Mouse (Mus musculus) forebrain, embryonic 12.5 days (tissue): Measurements from ENCODE around the gene Fbxl19. TPM values are rescaled to one million over a fixed set of nuclear protein-coding genes. Genes with fewer than 3 reads are reported as not detected.
A peak's percentile ranks its signal among the peaks of the same experiment; 100 is the strongest.

Experiments
- ATAC-seq: fragments of 200-750 bp; cut with Nextera tagmentation; 2 replicates; pipeline ENCODE4 v1.8.0; 2017; ENCODE audit warnings: moderate TSS enrichment; ENCODE audit not compliant: low FRiP score
- H3K27ac ChIP-seq: fragments of 300-500 bp; sonication (generic); 2 replicates; pipeline ENCODE4 v1.5.1; 2016; ENCODE audit warnings: mild to moderate bottlenecking
- H3K27me3 ChIP-seq: fragments of 300-500 bp; sonication (generic); 2 replicates; pipeline ENCODE4 v1.6.1; 2016; ENCODE audit warnings: mild to moderate bottlenecking
- H3K36me3 ChIP-seq: fragments of 300-500 bp; sonication (generic); replicated peaks from 2 replicates; pipeline ENCODE4 v1.6.1; 2016; ENCODE audit warnings: mild to moderate bottlenecking
- H3K4me1 ChIP-seq: fragments of 300-500 bp; sonication (generic); 2 replicates; pipeline ENCODE4 v1.6.1; 2016
- H3K4me2 ChIP-seq: fragments of 300-500 bp; sonication (generic); 2 replicates; pipeline ENCODE4 v1.6.1; 2016; ENCODE audit warnings: mild to moderate bottlenecking, moderate library complexity
- H3K4me3 ChIP-seq: fragments of 300-500 bp; sonication (generic); replicated peaks from 2 replicates; pipeline ENCODE4 v1.5.1; 2016; ENCODE audit warnings: mild to moderate bottlenecking
- H3K9ac ChIP-seq: fragments of 300-500 bp; sonication (generic); 2 replicates; pipeline ENCODE4 v1.6.1; 2016; ENCODE audit warnings: mild to moderate bottlenecking
- H3K9me3 ChIP-seq: fragments of 300-500 bp; sonication (generic); 2 replicates; pipeline ENCODE4 v1.6.1; 2016
- WGBS: fragments of 180-500 bp; shearing (Covaris S2); methylation state at CpG from one replicate; pipeline ENCODE4 v1.1.7; 2016; 5-methylcytosine and 5-hydroxymethylcytosine counted together
- polyA plus RNA-seq: library from polyadenylated mRNA; unstranded; fragments of >200 nt; fragmentation: Nextera tagmentation; extraction: Ambion mirVana; gene quantifications from 2 replicates; pipeline ENCODE4 v1.2.1, GENCODE M21; 2016

Gene Fbxl19
- polyA plus RNA-seq, 1 experiment from 2014 or later, result 10.3 TPM

DNA sequence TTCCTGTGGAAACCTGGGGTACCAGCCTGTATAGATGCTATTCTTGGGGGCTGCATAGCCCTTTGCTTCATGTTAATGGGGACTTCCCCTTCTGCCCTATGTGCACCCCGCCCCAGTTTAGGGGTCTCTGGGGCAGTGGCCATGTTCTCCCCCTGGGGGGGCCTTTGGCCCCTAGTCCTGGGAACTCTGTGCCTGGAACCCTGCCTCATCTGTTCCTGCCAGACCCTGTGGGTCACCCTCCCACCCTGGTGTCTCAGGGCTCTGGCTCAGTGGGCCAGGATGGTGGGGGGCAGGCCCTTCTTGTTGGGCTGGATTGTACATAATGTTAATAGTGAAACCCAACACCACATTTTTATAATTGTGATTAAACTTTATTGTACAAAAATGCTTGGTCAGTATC is 55.4 kb downstream of the Fbxl19 start:
- Histone ChIP-seq H3K4me2 (no peak overlapping the region), H3K9ac (no peak overlapping the region), H3K9me3 (no peaks in the 10 kb centered on the region), H3K4me3 (no peak overlapping the region), H3K36me3 (peaks cover 72% of the 10 kb centered on the region), H3K4me1 (peaks cover 2% of the 10 kb centered on the region; the same call in 1 of the 2 replicates), H3K27me3 (no peaks in the 10 kb centered on the region), H3K27ac (no peak overlapping the region)
- 89% methylated on average over 1 of the region's 1 CpGs for WGBS
- no peak for ATAC-seq

DNA sequence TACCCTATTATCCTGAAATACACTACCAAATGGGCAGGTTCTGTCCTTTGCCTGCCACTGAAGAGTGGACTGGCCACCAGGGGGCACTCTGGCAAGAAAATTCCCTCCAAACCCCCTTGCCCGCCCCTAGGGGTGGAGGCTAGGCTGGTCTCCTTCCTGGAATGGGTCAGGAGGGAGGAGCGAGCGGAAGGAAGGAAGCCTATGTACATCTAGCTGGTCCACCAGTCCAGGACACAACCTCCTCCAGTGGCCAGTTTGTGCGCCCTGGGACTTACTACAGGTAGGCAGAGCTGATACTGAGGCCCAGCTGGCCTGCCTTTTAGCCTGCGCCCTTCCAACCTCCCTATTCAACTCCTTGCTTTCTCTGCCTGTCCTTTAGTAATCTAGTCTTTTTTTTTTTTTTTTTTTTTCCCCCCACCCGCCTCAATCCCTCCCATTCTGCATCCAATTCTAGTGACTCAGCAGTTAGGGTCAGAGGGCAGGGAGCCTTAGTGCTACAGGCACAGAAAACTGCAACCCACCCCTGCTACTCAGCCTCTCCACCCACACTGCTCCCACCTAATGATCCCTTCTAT is 56.2 kb downstream of the Fbxl19 start, which contains the start of gene Hsd3b7:
Gene Hsd3b7 (plus strand): TSS at position 170 of the 575 bp plus-strand sequence.
- Histone ChIP-seq H3K9ac (no peak within 1 kb of the TSS), H3K4me1 (peaks cover 2% of the 10 kb centered on the region; the same call in 1 of the 2 replicates), H3K4me2 (peak within 1 kb of the TSS; percentile 21; the same call in 1 of the 2 replicates), H3K27me3 (no peaks in the 10 kb centered on the region), H3K27ac (0 out of 2 replicates have a peak within 1 kb of the TSS, but pooled peaks have one; percentile 19), H3K36me3 (peaks cover 64% of the 10 kb centered on the region), H3K9me3 (no peaks in the 10 kb centered on the region), H3K4me3 (no peak within 1 kb of the TSS)
- peak; percentile 85 for ATAC-seq
- WGBS, result 38% methylated on average over 5 of the region's 6 CpGs

DNA sequence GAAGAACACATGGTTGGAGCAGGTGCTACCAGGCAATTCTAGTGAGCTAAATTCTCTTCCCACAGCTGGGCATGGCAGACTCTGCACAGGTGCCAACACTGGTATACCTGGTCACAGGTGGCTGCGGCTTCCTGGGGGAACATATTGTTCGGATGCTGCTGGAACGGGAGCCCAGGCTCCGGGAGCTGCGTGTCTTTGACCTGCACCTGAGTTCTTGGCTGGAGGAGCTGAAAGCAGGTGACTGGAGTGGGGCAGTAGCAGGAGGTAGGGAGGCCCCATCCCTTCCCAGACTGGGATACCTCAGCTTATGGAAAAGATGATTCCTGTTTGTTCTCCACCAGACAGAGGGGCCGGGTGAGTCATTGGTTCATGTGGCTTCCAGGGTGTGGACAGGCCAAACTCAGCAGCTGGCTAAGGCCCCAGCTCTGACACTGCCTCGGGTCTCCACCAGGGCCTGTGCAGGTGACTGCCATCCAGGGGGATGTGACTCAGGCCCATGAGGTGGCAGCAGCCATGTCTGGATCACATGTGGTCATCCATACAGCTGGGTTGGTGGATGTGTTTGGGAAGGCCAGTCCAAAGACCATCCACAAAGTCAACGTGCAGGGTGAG is 56.8 kb downstream of the Fbxl19 start:
- Histone ChIP-seq H3K4me3 (no peak overlapping the region), H3K9ac (no peak overlapping the region), H3K9me3 (no peaks in the 10 kb centered on the region), H3K4me1 (peaks cover 2% of the 10 kb centered on the region; the same call in 1 of the 2 replicates), H3K27ac (no peak overlapping the region), H3K4me2 (no peak overlapping the region), H3K27me3 (no peaks in the 10 kb centered on the region), H3K36me3 (peaks cover 58% of the 10 kb centered on the region)
- 92% methylated on average over 8 of the region's 8 CpGs for WGBS
- ATAC-seq, result 0 out of 2 replicates have a peak, but pooled peaks have one; percentile 41

DNA sequence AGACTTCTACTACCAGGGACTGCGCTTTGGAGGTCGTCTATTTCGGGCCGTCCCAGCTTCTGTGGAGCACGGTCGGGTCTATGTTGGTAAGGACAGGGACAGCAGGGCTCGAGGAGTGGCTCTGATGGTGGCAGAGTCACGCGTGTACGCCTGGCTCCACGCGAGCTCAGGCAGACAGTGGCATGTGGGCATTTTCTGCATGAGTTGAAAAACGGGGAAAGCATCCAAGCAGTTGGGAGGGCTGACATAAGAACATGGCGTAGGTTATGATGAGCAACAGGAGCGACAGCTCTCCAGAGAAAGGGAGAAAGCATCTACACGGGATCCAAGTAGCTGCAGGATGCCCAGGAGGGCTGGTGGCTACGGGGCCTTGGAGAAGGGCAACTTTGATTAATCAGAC is 58.0 kb downstream of the Fbxl19 start:
- no peak overlapping the region for H3K4me2 ChIP-seq
- peaks cover 2% of the 10 kb centered on the region; the same call in 1 of the 2 replicates for H3K4me1 ChIP-seq
- H3K27ac ChIP-seq, result no peak overlapping the region
- no peak for ATAC-seq
- H3K9me3 ChIP-seq, result no peaks in the 10 kb centered on the region
- H3K27me3 ChIP-seq, result no peaks in the 10 kb centered on the region
- WGBS, result 94% methylated on average over 17 of the region's 17 CpGs
- H3K4me3 ChIP-seq, result no peak overlapping the region
- no peak overlapping the region for H3K9ac ChIP-seq
- peaks cover 53% of the 10 kb centered on the region for H3K36me3 ChIP-seq

DNA sequence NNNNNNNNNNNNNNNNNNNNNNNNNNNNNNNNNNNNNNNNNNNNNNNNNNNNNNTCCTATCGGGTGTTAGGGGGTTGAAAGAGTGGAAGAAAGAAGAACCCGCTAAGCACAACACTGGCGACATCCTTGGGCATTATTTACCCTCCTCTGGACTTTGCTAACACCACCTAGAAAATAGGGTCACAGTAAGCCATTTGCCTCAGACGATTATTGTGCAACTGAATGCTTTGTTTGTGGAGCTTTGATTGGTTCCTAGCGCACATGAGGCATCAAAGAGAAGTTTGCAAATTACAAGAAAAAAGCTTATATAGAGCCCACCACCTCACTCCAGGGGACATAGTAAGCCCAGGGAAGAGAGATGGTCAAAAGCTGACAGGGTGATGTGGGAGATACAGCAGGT is 64.5 kb downstream of the Fbxl19 start:
- no peak for ATAC-seq
- Histone ChIP-seq H3K9me3 (no peaks in the 10 kb centered on the region), H3K27me3 (no peaks in the 10 kb centered on the region), H3K27ac (0 out of 2 replicates have a peak overlapping the region, but pooled peaks have one; percentile 20), H3K4me2 (no peak overlapping the region), H3K4me1 (no peaks in the 10 kb centered on the region), H3K4me3 (no peak overlapping the region), H3K36me3 (peaks cover 47% of the 10 kb centered on the region), H3K9ac (no peak overlapping the region)
- WGBS, result 66% methylated on average over 5 of the region's 5 CpGs

DNA sequence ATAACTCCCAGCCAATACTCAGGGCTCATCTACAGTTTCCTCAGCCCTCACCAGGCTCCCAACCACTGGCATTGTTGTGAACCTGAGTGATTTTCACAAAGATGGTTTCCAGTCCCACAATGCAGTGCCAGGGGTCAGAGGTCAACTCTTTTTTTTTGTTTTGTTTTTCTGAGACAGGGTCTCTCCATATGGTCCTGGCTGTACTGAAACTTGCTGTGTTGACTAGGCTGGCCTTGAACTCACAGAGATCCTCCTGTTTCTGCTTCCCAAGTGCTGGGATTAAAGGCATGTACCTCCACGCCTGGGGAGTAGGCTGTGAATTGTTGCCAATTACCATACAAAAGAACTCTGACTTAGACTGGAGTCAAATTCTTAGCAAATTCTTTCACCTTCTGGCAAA is 65.5 kb downstream of the Fbxl19 start:
- no peak overlapping the region for H3K4me2 ChIP-seq
- no peak for ATAC-seq
- H3K27ac ChIP-seq, result no peak overlapping the region
- H3K9me3 ChIP-seq, result no peaks in the 10 kb centered on the region
- WGBS, result 84% methylated on average over 1 of the region's 1 CpGs
- no peak overlapping the region for H3K9ac ChIP-seq
- H3K4me1 ChIP-seq, result no peaks in the 10 kb centered on the region
- no peaks in the 10 kb centered on the region for H3K27me3 ChIP-seq
- H3K4me3 ChIP-seq, result no peak overlapping the region
- peaks cover 48% of the 10 kb centered on the region for H3K36me3 ChIP-seq

DNA sequence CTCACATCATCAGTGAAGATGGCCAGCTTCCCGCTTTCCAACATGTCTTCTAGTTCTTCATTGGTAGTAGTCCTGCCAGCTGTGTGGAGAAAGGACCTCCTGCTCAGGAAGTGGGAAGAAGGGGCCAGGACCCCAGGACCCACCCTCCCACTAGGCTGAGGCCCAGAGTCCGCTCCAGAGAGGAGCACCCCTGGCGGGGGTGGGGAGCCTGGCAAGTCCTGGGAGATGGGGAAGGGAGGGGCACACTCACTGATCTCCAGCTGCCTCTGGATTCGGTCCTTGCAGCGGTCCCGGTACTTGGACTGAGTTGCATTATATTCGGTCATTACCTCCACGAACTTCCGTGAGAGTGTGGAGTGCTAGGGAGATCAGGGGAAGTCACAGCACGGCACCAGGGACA is 66.3 kb downstream of the Fbxl19 start:
- 76% methylated on average over 10 of the region's 10 CpGs for WGBS
- H3K9me3 ChIP-seq, result no peaks in the 10 kb centered on the region
- H3K4me1 ChIP-seq, result no peaks in the 10 kb centered on the region
- H3K27me3 ChIP-seq, result no peaks in the 10 kb centered on the region
- peaks cover 52% of the 10 kb centered on the region for H3K36me3 ChIP-seq
- no peak overlapping the region for H3K4me2 ChIP-seq
- ATAC-seq, result no peak
- no peak overlapping the region for H3K9ac ChIP-seq
- no peak overlapping the region for H3K4me3 ChIP-seq
- no peak overlapping the region for H3K27ac ChIP-seq

DNA sequence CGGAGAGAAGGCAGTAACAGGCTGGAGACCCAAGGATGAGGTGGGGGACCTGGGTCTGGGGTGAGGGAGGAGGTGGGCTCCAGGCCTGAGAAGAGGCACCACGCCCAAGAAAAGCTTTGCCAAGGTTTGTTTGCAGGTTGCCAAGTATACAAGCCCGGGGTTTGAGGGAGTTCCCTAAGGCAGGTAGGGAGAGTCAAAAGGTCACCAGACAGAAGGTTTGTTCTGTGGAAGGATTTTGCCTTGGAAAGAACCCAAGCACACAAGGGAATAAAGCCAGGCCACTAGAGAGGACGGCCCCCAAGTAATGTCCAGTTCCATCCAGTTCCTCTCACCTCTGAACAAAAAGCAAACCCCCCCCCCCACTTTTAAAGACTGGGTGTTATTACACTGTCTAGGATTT is 66.9 kb downstream of the Fbxl19 start:
- Histone ChIP-seq H3K36me3 (peaks cover 52% of the 10 kb centered on the region), H3K9me3 (no peaks in the 10 kb centered on the region), H3K4me3 (no peak overlapping the region), H3K27ac (no peak overlapping the region), H3K27me3 (no peaks in the 10 kb centered on the region), H3K9ac (no peak overlapping the region), H3K4me2 (no peak overlapping the region), H3K4me1 (no peaks in the 10 kb centered on the region)
- 88% methylated on average over 4 of the region's 4 CpGs for WGBS
- ATAC-seq, result no peak

DNA sequence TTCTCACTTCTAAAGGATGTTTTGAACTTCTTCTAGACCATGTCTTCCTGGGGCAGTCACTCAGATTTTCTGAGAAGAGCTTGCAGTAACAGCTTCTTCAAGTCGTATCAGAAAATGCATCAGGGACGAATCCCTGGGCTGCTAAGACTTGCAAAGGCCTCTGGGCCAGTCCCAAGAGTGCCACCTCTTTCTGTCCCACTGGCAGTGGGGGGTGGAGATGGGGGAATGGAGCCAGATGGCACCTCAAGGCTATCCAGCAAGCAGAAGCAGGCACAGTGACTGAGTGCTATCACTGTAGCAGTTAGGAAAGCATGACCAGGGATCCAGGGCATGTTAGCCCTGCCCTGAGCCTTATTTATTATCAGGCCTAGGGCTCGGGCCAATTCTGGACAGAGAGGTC is 67.9 kb downstream of the Fbxl19 start:
- Histone ChIP-seq H3K4me1 (no peaks in the 10 kb centered on the region), H3K9ac (no peak overlapping the region), H3K9me3 (no peaks in the 10 kb centered on the region), H3K4me2 (no peak overlapping the region), H3K36me3 (peaks cover 46% of the 10 kb centered on the region), H3K27ac (no peak overlapping the region), H3K27me3 (no peaks in the 10 kb centered on the region), H3K4me3 (no peak overlapping the region)
- no peak for ATAC-seq
- 90% methylated on average over 3 of the region's 3 CpGs for WGBS

DNA sequence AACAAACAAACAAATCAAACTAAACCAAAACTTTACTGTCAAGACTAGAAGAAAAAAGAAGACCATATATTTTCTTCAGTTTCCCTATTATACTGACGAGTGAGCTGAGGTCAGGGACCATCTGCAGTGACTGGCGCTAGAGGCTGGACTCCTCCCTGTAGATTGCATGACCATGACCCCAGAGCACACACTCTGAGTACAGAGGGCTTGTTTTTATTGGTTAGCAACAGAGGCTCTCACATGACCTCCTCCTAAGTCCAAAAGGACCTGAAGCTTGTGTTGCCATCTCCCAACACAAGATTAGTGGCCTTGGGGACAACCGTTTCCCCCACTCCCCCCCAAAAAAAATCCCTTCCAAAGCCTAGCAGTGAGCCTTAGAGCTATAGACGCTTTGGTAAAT is 69.5 kb downstream of the Fbxl19 start:
- Histone ChIP-seq H3K9ac (no peak overlapping the region), H3K27me3 (no peaks in the 10 kb centered on the region), H3K4me1 (no peaks in the 10 kb centered on the region), H3K4me3 (no peak overlapping the region), H3K9me3 (no peaks in the 10 kb centered on the region), H3K4me2 (no peak overlapping the region), H3K27ac (no peak overlapping the region), H3K36me3 (peaks cover 39% of the 10 kb centered on the region)
- ATAC-seq, result no peak
- WGBS, result 91% methylated on average over 4 of the region's 4 CpGs

DNA sequence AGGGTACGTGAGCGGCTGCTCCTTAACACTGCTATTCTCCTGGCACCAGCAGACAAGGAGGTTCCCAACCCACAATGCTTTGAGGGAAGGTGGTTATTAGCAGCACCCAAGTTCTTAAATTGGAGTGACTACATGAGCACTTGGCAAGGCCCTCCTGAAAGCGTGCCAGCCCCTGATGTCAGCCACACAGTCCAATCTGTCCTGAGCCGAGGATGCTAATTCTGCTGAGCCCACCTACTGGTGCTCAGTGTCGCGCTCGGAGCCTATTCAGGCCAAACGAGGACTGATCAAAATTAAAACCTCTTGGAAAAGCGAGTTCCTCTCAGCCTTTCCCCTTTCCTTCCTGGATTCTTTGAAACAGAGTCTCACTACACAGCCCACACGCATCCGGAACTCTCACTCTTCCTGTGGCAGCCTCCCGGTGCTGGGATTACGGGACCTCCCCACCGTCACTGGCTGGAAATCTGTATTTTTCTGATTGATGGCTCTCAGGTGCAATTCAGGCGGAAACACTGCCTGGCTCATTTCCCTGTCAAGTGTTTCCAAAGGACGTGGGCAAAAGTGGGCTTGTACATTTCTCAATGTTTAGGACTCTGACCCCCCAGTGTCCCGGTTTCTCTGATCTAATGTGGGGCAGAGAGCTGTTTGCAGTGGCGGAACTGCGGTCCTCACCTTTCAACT is 70.0 kb downstream of the Fbxl19 start:
- Histone ChIP-seq H3K36me3 (peaks cover 39% of the 10 kb centered on the region), H3K4me1 (no peaks in the 10 kb centered on the region)
- no peak for ATAC-seq

DNA sequence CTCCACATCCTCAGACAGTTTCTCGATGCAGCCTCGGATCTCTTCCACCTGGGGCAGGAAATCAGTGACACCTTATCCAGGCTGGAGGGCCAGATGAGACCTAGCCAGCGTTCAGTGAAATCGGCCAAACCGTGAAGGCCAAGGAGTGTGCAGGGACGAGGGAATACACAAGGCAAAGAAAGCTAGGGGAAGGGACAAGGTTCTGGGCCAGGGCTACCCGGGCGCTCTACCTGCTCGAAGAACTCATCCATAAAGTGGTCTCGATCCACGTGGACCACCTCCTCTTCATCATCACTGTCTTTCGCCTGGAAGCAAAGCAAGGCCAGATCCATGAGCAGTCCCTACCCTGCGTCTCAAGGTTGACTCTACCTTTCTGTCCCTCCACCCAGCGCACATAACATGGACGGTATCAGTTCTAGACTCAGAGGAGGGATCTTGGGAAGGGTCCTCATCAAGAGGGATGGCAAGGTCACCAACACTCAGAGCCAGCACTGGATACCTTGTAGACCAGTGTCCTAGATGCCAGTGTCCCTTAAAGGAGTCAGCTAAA is 70.8 kb downstream of the Fbxl19 start:
- ATAC-seq, result no peak
- no peak overlapping the region for H3K4me2 ChIP-seq
- H3K4me3 ChIP-seq, result no peak overlapping the region
- peaks cover 32% of the 10 kb centered on the region for H3K36me3 ChIP-seq
- H3K9ac ChIP-seq, result no peak overlapping the region
- no peak overlapping the region for H3K27ac ChIP-seq
- no peaks in the 10 kb centered on the region for H3K27me3 ChIP-seq
- no peaks in the 10 kb centered on the region for H3K9me3 ChIP-seq
- 93% methylated on average over 15 of the region's 15 CpGs for WGBS
- H3K4me1 ChIP-seq, result no peaks in the 10 kb centered on the region

More for the DNA sequence above, 70.0 kb downstream of the Fbxl19 start:
- H3K4me3 ChIP-seq, result no peak overlapping the region
- no peaks in the 10 kb centered on the region for H3K9me3 ChIP-seq
- H3K27ac ChIP-seq, result 0 out of 2 replicates have a peak overlapping the region, but pooled peaks have one; percentile 2
- H3K4me2 ChIP-seq, result no peak overlapping the region
- H3K27me3 ChIP-seq, result no peaks in the 10 kb centered on the region
- no peak overlapping the region; the same call in 1 of the 2 replicates for H3K9ac ChIP-seq
- WGBS, result 86% methylated on average over 19 of the region's 19 CpGs
